Mouse (Mus musculus): ENCODE data around the gene Abca4.
A peak's percentile ranks its signal among the peaks of the same experiment; 100 is the strongest.
"Not testable (repeated sequence)": the region's sequence is repeated elsewhere in the genome, so short reads cannot be mapped to it uniquely, and the experiment has no call there.

The Abca4 gene

DNA sequence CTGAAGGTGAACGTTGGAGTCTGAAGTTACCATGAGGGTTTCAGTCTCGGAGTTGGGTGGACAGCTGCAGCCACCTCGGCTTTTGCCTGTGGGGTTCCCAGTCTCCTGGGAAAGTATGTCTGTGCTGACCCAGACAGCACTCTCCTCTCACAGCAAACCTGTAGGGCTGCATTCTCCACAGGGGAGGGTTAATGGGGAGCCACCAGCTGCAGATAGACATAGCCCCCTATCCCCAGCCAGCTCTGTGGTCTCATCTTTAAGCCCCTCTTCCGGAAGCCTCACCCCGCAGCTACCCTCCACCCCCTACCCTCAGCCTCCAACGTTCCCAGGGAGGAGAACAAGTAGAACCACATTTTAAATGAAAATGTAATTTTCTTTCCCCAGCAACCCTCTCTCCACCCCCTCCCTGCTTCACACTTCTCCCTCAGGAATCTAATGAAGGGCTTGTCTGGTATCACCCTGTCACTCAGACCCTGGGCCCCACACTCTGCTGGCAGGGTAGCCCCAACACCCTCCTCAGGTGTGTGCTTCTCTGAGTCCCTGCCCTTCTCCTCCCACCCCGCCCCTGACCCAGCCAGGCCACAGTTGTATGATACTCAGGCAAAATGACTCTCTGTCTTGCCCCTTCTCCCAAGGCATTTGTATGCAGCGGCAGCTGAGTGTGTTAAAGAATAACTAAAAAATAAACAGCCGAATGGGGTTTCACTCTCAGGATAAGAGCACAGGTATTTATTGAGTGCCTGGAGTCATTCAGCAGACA, 14.4 kb downstream of the Abca4 start:
- DNase-seq (ENCODE audit: low spot score in 2 of 2): no peak

DNA sequence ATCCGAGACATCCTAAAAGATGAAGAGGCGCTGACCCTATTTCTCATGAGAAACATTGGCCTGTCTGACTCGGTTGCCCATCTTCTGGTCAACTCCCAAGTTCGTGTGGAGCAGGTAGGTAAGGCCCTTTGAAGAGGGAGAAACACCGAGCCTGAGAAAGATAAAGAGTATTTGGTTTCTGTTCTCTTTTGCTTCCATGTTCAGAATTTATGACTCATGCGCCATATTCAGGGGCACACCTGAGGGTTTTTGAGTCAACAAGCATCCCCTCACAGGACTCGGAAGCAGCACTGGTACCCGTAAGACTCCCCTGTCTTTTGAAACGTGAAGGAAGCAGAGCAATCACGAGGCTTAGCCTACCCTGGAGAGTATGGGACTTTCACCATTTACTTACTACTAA, 18.3 kb downstream of the Abca4 start:
- DNase-seq (ENCODE audit: low spot score in 2 of 2): no peak

DNA sequence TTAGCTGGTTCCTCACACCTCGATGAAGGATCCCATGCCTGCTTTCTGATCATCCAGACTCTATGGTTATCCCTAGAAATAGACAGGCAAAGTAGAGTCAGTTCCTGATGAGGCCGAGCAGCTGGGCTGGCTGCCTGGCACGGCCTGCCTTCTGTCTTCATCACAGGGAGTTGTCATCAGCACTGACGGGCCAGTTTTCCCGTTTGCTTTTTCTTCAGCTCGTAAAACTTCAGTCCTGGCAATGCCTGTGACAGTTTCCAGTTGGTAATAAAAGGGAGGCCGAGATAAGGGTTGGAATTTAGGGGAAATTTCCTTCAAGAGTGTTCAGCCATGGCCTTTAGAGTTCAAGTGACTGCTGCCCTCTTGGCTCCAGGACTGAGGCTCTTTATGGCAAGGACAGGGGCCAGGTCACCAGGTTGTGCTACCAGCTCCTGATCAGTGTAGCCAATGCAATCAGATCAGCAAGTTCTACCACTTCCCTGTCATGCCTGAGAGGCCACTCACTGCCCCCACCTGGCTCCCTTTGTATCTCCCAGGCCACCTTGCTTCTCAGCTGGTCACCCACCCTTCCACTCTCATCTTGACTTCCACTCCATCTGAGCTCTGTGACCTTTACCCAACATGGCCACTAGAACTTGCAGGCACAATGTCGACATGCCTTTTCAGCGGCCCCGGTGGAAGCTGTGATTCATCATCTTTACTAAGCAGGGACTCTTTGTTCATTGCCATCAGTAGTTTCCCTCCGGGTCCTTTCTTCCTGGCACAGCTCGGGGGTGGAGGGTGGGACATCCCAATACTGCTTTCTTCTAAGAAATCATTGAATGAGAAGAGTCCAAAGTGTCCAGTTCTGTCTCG, 20.5 kb downstream of the Abca4 start:
- no peak for DNase-seq (ENCODE audit: low spot score in 2 of 2)

DNA sequence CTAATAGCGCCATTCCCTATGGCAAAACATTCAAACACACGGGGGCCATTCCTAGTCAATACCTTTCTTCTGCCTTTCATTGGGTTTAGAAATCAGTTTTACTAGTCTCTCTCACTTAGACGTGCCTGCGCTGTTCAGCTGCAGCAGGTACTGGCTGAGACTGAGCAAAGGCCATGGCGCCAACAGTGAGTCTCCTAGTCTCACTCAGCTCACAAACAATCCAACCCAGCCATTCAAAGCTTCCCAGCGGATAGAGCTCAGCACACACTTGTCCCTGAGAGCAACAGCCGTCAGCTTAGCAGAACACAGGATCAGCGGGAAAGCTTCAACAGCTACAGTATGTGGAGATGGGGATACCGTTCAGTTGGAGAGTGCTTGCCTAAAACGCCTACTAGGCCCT, 27.5 kb downstream of the Abca4 start:
- DNase-seq (ENCODE audit: low spot score in 2 of 2): no peak

DNA sequence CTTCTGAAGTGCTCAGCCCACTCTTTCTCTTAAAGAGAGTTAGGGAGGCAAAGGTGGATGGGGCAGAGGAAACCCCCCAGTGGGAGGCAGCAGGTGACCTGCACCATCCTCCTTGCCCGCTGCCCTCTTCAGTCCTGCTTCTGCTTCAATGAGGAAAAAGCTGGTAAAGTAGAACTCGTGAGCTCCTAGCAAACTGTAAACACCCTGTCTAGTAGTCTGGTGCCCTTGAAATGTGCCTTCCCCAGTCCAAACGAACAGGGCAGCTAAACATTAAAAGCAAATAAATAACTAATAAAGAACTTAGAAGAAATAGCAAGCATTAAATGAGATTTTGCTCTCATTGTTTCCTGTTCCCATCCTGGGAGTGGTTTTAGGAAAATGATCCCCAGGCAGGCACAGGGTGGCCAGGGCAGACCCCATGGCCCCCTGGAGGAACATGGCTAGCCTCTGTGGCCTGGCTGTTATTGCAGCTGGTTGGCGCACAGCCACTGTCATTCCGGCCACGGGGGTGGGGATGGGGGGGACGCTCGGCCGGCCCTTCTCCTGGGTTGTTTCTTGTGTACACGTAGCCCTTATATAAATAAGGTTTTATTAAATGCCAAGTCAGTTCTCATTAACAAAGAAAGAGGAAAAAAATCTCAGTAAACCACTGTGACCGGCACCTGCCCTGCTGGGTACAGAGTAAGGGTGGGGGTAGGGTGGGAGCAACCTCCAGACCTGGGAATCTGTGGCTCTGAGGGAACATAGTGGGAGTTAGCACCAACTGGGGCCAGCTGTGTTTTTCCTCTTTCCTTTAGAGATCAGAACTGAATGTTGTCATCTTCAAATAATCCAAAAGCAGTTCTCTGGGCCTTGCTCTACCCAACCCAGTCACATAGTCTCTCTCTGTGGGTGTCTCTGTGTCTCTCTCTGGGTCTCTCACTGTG, 28.7 kb downstream of the Abca4 start:
- no peak for DNase-seq (ENCODE audit: low spot score in 2 of 2)

DNA sequence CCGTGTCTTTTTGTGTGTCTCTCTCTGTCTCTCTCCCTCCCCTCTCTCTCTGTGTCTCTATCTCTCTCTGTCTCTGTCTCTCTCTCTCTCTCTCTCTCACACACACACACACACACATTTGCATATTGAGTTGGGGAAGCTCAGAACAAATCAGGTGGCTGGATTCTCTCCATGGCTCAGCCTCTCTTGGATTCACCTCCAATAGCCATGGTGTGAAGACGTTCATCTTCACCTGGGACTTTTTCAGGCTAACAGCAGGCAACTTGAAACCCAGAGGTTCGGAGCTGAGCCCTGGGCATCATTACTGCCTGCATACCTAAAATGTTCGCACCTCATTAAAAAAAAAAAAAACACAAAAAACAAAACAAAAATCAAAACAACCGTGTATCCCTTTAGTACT, 29.4 kb downstream of the Abca4 start:
- DNase-seq (ENCODE audit: low spot score in 2 of 2): no peak

DNA sequence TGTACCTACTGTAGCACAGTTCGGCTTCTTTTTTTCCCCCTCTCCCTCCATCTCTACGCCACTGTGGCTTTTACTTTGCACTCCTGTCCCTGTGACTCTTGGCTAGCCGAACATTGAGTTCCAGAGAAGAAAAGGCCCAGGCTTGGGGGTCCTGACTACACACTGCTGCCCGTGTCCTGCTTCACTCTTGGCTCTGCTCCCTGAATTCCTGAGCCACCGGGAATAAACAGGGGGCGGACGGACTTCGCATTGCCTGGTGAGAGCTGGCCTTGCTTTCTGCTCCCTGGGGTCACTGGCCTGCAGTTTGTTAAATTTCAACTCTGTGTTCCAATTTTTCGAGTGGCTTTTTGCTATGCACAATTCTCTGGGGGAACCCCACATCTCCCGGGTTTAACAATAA, 30.1 kb downstream of the Abca4 start:
- DNase-seq (ENCODE audit: low spot score in 2 of 2): no peak

DNA sequence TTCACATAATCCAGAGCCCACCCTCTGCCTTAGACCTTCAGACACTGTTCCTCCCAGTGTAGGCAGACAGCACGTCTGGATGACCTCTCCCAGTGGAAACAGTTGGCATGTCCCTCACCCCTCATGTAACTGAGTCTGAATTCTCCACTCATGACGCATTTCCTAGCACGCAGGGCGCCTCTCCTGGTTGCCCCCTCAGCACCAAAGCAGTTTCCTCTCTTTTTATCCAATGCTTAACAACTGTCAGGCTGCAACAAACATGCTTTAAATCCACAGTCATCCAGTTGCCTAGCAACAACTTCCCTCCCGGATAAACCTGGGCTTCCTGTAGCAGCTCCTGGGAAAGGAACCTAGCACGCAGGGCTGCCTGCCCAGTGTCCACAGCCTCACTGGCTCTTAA, 33.9 kb downstream of the Abca4 start:
- DNase-seq (ENCODE audit: low spot score in 2 of 2): no peak

DNA sequence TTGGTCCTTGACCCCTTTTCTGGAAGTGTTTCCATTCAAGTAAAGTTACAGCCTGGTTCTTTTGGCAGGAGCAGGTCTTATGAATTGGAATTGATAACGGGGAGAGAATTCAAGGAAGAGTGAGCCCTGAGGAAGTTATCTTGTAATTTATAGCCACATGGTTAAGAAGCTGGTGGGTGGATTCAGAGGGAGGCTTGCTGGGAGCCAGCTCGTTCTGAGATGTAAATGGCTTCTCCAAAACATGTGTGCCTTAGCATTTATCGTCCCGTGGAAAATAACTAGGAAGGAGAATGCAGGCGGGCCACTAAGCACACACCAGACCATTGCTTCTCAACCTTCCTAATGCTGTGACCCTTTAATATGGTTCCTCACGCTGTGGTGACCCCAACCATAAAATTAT, 34.9 kb downstream of the Abca4 start:
- no peak for DNase-seq (ENCODE audit: low spot score in 2 of 2)

DNA sequence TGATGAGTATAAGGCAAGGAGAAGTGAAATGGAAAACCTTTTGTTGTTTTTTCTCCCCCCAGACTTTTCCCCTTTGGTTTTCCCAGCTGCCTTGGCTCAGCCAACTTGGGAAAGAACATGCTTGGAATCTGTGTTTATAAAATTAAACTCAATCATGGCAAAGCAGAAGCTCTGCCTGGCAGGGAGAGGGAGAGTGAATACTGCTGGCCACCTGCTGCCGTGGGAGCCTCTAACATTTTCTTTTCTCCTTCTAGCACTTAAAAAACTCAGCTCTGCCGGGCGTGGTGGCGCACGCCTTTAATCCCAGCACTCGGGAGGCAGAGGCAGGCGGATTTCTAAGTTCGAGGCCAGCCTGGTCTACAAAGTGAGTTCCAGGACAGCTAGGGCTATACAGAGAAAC, 37.4 kb downstream of the Abca4 start:
- DNase-seq (ENCODE audit: low spot score in 2 of 2): not testable (repeated sequence)

DNA sequence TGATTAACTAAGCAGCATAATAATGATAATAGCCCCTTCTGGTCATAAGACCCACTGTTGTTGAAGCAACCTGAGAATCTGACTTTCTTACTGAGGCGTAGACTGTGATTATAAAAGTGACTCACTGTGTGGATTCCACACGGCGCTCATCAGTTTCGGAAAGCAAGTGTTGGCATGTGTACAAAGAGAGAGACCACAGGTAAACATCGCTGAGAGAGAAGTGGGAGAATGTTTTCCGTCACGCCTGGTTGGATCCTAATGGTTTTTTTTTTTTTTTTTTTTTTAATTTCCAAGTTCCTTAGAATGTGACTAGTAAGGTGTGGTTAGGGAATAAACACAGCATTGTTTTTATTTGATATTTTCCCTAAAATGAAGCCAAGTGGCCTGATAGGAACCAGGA, 38.1 kb downstream of the Abca4 start:
- no peak for DNase-seq (ENCODE audit: low spot score in 2 of 2)

DNA sequence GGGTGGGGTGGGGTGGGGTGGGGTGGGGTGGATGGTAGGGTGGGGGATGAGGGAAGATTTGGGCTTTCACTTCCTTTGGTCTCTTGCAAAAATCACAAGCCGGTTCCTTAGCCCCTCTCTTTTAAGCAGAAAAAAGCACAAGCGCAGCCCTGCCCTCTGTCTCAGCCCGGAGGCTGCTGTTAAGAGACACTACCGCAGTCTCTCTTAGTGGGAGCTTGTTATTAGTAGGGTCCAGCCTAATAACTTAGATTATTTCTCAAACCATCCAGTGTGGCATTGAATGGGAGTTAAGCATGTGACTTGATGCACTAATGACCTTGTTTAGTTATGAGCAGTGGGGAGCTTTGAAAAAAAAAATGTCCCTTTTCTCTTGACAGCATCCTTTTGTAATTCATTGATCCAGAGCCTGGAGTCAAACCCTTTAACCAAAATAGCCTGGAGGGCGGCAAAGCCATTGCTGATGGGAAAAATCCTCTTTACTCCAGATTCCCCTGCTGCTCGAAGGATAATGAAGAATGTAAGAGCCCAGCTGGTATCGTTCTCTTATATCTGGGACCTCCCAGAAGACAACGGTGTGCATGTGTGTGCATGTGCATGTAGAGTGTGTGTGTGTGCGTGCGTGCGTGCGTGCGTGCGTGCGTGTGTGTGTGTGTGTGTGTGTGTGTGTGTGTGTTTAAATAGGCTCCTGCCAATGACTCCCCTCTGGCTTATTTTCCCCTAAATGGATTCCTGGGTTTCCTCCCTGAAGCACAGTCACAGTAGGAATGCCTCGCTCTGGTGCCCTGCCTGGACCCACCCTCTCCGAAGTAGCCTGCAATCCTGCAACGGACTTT, 41.1 kb downstream of the Abca4 start:
- no peak for DNase-seq (ENCODE audit: low spot score in 2 of 2)

DNA sequence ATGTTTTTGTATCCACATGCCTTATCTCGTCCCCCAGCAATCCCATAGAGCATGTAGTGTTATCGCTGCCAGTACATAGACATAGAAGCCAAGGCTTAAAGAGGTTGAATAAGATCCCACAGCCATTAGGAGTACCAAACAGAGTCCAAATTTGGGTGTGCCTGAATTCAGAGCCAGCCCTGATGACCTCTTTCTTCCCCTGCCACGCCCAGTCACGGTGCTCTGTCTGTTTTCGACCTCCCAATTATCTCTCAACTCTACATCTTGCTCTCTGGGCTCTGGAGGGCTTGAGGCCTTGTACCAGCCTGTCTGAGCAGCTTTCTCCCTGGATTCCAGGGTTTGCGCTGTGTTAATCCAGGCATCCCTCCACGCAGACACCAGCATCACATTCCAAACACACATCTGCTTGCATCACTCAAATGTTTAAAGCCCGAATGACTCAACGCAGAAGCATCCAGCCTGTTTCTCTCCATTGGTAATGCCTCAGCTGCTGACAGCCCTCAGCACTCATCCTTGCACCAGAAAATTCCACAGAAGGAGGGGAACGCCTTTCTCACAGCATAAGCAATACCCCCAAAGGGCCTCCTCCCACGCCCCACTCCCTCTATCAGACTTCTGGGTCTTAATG, 43.9 kb downstream of the Abca4 start:
- DNase-seq (ENCODE audit: low spot score in 2 of 2): no peak

DNA sequence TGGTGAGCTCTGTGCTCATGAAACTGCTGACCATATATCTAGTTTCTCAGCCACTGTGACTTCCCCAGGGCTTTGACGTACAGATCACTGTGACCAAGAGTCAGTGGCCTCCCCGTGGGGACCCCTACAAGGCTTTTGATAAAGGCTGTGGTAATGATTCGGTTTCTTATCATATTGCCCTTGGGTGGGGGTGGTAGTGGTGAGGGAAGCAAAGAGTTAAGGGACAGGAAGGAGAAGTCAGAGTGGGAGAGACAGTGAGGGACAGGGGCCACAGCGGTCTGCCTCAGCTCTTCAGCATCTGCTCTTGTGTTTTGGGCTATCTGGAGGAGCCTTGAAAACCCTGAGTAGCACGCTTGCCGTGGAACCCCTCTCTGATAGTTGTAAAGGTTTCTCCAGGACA, 46.1 kb downstream of the Abca4 start:
- no peak for DNase-seq (ENCODE audit: low spot score in 2 of 2)

DNA sequence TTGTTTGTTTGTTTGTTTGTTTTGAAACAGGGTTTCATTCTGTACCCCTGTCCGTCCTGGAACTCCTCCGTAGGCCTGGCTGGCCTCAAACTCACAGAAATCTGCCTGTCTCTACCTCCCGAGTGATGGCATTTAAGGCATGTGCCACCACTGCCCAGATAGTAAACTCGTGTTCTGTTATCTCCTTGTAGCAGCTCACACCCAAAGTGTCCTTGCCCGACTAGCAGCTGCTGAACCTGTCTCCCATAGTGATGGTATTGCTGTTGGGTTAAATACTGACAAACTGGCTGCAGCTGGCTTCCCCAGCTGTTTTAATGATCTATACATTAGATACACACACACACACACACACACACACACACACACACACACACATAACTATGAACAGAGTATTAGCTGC, 55.5 kb downstream of the Abca4 start:
- no peak for DNase-seq (ENCODE audit: low spot score in 2 of 2)

DNA sequence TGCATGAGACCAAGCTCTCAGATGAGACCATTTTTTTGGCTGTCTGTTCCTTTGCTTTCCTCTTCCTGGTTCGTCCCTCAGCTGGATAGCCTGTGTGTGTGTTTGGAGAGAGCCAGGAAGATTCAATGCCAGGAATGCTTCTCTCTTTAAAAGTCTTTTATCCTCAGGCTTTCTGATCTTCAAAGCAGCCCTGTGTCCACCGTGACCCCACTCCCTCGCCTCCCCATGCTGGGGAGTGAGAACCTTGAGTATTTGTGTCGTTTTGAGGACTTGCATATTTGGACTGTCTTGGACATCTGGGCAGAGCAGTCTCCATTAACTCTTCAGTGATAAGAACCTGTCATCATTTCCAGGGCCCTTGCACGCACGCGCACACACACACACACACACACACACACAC, 57.8 kb downstream of the Abca4 start:
- DNase-seq (ENCODE audit: low spot score in 2 of 2): no peak

DNA sequence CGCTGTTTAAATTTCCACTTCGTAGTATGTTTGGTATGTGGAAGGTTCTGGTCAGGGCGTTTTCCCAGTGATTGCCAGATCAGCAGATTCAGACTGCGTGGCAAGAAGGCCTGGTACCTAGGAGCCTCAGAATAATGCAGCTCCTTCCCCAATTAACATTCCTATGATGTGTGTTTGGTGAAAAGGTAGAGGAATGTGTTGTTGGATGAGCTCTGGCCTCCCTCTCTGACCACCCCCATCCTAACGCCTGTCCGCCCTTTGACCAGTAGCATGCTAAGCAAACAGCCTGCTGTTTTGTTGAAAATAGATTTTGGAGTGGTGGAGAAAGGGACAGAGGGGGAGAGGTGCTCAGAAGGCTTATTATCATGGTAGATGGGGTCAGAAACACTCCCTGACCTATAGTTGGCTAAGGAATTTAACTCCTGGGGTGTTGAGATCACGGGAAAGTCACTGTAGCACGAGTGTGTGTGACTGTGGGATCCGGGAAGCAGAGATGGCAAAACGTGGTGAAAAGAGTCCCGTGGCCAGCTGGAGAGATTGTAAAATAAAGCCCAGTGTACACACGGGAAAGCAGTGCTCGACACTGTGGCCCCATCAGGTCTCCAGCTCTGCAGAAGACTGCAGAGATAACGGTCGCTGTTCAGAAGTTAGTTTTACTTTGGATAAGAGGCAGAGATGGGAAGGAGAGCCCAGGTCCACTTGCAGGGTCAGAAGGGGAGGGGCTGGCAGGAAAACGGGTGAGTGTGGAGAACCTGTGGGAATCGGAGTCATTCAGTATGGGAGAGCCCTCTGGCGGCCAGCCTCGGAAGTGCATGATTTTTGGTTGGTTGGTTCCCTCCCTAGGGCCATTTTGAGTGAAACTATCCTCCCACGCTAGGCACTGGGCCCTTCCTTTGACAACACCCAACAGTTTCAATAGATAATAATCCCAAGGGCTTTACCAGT, 59.9 kb downstream of the Abca4 start:
- DNase-seq (ENCODE audit: low spot score in 2 of 2): peak; percentile 63 to 80

DNA sequence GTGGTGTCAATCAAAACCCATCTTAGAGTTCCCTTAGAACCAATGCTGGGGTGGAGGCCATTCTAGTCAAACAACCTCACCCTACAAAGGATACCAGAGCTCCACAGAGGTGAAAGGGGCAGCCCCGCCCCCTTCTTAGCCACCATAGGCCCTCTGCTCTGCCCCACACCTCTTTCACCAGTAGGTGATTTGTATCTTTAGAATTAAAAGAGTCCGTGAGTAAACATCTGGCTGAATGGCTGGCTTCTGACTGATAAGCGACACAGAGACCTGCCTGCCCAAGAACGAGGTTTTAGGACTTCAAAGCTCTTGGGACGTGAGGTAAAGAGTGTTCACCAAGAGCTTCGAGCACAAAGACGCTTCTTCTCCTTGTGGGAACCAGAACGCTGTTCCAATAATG, 62.7 kb downstream of the Abca4 start:
- DNase-seq (ENCODE audit: low spot score in 2 of 2): no peak

DNA sequence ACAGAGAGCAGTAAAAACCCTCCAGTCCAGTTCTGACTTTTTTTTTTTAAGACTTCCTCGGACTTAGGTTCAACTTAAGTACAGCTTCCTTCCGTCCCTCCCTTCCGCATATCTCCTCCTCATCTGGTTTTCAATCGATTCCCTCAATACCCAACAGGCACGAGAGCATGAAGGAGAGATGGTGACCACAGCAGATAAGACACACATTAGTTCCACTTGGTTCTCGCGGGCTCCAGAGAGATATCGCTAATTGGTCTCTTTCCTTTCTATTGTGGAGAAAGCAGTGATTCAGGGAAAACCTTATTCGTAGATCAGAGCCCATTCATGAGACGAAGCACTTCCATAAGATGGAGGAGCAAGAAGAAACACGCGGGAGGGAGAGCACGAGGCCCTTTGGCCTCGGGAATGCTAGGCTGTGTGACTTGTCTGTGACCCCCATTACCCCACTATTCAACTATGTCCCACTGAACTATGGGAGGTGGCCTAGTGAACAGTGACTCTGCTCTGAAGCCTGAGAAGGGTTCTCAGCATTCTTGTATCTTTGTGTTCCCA, 63.5 kb downstream of the Abca4 start:
- no peak for DNase-seq (ENCODE audit: low spot score in 2 of 2)
